Mouse (Mus musculus) spleen, adult 2 months (tissue): Measurements from ENCODE around the gene Syt1.

Experiments
- CTCF ChIP-seq: fragments of 200-500 bp; IDR thresholded peaks from 2 replicates; pipeline ENCODE4 v1.5.1; 2011; ENCODE audit warnings: mild to moderate bottlenecking, inconsistent platforms; ENCODE audit not compliant: insufficient read depth, insufficient read length, insufficient replicate concordance; ENCODE audit errors: extremely low read depth
- POLR2A ChIP-seq: fragments of 200-500 bp; IDR thresholded peaks from 2 replicates; pipeline ENCODE4 v1.6.1; 2011; ENCODE audit warnings: low read depth, low read length, inconsistent platforms

DNA sequence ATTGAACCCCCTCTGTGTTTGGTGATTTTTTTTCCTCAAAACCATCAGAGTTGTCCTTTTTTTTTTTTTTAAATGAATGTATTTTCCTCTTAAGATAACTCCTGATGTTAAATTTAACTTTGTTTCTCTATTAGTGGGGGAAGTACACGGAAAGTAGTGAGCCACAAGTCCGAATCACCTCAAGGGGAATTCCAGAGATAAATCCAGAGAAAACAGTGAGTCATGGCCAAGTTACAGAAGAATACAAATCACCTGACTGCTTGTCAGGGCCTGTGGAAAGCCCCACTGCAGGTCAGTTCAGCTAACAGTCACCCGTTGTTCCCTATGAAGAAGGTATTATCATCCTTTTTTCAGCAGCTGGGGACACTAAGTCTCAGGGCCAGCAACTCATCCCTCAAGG, 472.2 kb downstream of the Syt1 start:
- TF ChIP-seq CTCF (no peak), POLR2A (no peak)
